Mouse (Mus musculus) c-Kit-positive CD71-negative TER-119-negative erythroid progenitor cells, embryonic 14.5 days (primary cell): ENCODE measurements at regions not wholly inside any gene's neighbourhood (a gene's known extent, or its start where the extent isn't known, plus 50 kb on each side); places are given as distances from the start of the nearest gene placed in this dataset.

Experiments used
- DNase-seq: peaks from one replicate; pipeline ENCODE4 v3.0.0-alpha.2; 2013; ENCODE audit warnings: low read depth

DNA sequence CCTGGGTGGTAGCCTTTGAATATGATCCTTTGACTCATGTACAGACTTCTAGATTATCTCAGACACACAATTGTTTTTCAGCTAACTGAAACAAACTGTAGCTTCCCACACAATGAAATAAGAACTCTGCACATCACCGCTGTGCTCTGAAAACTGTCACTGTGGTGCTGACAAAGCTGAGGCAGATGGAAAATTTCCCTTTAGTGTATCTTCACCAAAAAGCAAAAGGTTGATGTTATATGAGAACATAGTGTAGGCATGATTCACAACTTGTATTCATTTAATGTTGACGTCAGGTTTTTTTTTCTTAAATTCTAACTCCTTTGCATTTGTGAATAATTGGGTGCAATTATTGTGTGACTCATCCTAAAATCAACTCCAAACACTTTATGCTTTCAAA, 264.1 kb upstream of the Actbl2 start:
- no peak for DNase-seq

DNA sequence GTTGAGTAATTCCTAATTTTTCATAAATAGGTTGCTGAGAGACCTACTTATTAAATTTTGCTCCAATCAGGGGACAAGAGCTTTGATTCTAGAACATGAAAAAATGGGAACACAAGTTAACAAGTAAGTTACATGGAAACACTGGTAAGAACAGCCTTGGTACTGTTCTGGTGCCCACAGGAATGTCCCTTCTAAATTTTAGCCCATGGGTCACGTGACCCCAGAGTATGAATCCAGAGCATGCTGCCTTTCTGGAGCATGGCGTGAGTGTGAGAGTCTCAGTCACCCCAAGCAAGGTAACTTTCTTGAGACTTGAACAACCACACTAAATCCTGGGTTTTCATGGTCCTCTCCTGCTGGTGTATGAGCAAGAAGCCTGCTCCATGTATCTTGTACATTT, 263.7 kb upstream of the Actbl2 start:
- DNase-seq: no peak

DNA sequence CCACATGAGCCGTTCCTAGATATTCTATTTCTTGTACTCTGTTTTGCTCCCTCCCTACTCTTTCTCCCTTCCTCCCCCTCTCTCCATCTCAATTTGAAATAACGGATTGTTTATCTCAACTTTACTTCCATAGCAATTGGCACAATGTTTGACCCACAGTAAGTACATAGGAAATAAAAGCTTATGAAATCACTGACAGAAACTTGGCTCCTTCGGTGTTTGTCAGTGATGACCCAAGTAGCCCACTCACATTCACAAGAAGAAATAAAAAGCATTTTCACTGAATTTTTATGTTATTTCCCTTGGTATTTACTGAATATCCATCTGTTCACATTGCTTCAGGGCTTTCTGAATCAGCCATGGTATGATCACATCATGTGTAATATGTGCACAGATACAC, 260.2 kb upstream of the Actbl2 start:
- no peak for DNase-seq

DNA sequence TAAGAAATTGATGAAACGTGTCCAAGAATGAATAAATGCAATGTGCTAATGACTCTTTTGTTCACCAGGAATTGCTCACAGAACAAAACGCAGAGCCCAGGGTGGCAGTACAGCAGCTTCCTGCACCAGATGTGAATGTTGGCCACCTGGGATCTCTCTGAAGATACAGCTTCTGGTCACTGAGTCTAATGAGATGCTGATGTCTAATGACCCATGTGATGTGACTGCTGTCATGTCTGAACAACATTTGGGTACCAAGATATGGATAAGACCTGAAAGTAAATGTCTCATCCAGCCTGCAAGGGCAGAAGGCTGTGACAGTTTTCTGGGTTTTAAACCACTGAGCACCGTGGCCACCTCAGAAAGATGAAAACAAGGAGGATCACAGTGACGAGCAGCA, 252.1 kb upstream of the Actbl2 start:
- no peak for DNase-seq

DNA sequence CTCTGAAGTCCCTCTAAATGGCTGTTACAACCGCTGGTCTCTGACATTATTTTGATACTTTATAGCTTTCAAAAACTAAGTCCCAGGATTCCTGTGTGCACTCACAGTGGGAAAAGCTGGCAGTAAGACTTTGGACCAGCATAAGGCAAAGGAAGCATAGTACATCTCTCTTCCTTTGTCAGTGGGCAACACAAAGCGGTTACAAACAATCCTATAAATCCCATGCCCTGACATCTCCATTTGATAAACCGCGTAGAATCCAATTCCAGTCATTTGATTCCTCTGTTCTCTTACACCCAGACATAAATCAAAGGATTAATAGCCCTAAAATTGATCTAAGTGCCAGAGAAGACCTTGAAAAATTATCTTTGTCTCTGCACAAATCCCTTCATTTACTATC, 240.7 kb upstream of the Actbl2 start:
- no peak for DNase-seq

DNA sequence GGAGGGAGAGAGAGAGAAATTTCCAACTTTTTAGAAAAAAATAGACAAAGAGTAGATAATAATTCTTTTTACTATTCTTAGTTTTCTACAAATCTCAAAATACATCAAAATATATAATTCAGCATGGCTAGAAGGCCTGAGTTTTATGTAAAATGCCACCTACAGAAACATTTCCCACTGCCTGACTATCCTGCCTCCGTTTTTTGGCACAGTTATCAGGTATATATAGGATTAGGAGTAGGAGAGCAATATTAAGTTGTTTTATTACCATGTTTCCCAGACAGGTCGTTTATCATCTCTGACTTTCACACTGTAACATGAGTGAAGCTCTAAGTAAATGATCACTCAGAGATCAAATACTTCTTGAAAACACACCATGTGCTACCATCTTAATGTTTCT, 224.7 kb upstream of the Actbl2 start:
- no peak for DNase-seq

DNA sequence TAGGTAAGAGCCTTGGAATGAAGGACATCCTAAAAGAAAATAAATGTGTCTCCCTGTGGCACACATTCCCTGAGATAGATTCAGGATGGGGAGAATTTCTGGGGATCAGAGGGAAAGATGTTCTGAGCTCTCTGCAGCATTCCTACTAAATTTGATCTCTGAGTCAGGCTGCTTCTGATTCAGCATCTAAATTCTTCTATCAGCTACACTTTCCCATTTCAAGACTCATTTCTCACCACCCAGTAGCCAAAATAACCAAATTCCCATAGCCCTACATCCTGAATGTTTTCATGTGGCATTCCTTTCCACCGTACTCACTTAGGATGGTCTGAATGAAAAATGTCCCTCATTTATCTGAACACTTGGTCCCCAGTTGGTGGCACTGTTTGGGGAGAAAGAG, 223.2 kb upstream of the Actbl2 start:
- DNase-seq: no peak

DNA sequence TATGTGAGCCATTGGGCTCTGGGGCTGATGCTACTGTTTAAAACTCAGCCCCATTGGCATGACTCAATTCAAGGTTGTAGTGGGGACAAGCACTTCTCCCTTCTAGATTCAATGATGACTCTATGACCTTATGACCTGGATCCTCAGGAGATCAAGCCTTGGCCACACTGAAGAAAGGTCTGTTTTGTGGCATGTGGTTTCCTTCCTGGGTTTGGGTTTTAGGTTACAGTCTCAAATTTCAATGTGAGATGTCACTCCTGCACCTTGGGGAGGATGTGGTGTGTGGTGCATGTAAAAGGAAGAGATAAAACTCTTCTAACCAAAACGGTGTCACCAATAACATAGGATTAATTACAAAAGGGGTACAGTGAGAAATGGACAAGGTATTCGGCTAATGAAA, 211.2 kb upstream of the Actbl2 start:
- DNase-seq: peak; percentile 34

DNA sequence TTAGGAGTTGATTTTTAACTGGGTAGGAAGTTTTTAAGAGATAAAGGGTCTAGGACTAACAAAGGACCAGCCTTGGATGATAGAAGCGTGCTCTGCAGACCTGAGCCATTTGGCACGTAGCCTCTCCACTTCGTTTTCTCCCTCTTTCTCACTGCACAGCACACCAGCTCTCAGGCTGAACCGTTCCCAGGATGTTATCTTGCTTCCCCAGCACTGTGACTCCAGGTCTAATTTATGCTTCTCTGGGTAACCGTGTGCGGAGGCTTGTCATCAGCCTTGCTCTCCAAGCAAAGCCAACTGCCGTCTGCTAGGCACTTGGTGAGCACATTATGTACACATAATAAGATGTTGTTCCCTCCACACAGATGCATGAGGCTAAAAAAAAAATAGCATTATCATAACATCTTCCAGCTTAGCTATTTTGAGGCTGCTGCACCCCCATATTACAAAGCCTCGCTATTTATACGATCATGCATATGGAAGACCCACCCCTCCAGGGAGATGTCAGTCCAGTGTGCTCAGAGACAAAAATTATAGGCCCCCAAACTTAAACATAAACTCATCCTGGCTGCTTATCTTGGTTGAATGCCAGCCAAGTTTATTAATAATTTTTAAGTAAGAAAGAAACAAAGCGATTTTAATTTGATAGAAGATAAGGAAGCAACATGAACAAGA, 210.3 kb upstream of the Actbl2 start:
- DNase-seq: peak; percentile 43

DNA sequence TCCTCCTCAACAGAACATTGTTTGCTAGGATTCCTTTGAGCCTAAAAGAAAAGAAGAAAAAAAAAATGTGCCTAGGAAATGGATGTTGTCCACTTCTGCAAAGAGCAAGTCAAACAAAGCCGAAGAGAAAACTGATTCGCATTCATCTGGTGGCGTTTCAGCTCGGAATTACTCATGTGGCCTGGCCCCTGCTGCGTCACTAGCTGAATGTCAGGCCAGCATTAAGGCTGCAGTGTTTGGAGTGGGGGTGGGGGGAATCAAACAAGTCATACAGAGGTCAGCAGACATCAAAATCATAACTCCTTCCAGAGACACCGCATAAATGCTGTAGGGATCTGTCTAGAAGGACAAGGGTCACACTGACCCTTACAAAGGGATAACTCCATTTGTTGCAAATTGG, 204.7 kb upstream of the Actbl2 start:
- DNase-seq: no peak

DNA sequence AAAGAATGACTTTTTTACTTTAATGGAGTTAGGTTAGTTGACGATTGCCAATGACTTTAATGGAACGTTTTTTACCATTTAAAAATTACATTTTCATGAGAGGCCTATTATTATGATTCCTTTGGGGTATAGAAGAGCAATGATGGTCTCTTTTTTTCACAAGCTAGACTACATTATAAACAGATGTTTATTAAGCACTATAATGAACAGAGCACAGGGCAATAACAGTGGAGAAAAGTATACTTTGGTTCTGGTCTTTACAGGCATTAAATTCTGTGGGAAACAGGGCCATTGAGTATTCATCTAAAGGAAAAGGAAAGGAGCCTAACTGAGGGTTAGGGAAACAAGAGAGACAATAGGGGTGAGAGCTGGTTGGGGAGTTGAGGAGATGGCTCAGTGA, 199.0 kb upstream of the Actbl2 start:
- DNase-seq: no peak

DNA sequence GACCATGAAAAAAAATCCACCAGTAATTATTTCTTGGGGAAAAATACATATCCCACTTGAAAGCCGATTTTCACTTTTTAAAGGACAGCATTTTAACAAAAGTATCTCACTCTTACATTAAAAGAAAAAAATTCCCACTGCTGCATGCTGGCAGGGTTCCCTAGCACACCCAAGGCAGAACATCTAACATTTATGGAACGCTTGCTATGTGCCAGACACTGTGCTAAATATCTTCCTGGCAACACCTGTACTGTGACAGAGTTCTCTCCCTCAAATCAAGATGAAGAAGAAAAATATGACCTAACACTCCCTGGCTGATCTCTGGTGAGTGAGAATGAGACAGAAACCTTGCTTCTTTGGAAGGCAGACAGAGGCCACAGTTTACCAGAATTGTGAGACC, 167.1 kb upstream of the Actbl2 start:
- DNase-seq: no peak

DNA sequence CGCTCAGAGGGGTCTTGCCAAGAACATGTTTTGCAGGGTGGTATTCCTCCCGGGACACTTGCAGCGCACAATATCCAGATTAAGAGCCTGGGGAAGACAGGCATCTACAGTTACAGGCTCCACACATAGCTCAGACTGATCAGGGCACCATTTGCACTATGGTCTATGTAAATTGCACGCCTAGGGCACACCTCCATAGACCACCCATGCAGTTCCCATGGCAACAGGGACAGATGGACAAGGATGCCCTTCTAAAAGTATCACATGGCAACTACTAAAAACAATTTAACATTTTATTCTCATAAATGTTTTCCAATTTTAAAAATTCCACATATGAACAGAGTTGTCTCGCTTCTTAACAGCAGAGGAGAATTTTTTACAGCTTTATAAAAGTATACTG, 158.7 kb upstream of the Actbl2 start:
- DNase-seq: no peak

DNA sequence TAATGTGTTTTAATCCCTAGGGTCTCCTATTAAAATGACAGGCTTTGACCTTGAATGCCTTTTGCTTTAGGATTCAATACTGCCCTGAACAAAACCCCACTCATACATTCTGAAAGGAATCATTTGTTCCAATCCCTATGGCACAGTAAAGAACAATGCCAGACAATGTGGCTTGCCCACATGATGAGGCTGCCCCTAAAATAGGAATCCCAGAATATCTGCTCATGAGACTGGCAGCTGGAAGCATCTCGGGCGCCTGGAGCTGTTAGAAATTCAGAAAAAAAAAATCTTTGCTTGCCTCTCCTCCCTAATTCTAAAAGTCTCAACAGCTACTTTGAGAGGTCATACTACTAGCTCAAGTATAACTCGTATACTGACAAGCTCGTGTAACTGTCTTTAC, 157.5 kb upstream of the Actbl2 start:
- no peak for DNase-seq

DNA sequence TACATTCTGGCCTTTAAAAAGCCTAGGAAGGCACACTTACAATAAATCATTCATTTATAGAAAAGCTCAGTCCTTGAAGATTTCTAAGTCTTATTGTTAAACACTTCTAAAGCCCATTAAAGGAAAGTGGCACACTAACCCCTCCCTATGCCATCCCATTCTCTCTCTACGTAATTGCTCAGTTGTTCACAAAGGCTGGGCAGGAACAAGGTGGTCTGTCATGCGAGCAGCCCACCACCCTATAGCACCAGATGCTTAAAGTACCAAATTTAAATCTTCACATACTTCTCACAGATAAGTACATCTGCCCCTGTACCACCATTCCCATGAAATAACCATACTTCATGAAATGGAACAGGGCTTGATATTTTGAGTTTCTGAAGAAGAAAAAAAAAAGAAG, 156.1 kb upstream of the Actbl2 start:
- DNase-seq: no peak

DNA sequence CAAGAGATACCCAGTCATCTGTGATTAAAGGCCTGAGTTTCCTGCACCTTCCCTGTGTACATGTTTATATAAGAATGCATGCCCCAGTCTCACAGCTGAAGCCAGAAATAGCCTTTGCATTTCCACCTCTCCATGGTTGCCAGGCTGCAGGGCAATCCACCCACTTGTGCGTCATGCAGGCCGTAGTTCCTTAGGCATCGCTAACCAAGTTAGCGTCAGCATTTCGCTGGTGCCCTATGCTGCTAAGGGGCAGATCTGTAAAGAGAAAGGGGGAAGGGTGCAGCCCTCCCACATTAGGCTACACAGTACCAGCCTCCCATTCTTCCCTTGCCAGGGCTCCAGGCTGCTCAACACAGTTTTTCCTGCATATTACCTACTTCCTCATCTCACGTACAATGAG, 155.6 kb upstream of the Actbl2 start:
- DNase-seq: no peak

DNA sequence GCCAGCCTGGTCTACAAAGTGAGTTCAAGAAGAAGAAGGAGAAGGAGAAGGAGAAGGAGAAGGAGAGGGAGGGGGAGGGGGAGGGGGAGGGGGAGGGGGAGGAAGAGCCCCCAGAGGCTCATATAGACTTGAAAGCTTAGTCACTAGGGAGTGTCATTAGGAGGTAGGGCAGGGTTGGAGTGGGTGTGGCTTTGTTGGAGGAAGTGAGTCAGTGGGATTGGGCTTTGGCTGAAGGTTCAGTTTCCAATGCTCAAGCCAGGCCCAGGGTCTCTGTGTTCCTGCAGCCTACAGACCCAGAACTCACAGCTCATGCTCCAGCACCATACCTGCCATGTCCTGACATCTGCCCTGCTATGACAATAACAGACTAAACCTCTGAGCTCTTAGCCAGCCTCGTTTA, 154.4 kb upstream of the Actbl2 start:
- DNase-seq: no peak

DNA sequence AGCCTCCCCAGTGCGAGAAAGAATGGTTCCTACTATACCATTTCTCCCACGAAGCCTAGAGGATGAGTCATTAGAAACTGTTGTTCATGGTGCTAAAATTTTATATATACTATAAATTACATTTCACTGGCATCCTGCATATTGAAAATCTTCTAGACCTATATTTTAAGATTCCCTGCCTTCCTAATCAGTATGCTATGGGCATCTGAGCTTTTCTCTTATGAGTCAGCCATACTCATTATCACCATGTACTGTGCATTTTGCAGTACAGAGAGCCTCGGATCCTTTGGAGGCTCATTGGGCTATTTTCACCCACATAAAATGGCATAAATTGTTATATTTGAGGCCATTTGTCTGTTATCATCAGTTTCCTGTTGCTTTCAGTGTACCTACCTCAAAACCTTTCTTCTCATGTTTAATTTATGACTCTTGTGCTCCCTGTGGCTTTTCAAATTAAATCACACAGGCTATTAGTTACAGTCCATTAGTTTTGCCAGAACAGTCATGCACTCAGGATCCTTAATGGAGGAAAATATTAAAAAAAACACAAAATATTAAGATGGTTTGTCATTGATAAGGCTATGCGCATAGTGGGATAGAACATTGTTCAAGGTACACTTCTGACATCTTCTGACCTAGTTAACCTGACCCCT, 150.1 kb upstream of the Actbl2 start:
- no peak for DNase-seq

DNA sequence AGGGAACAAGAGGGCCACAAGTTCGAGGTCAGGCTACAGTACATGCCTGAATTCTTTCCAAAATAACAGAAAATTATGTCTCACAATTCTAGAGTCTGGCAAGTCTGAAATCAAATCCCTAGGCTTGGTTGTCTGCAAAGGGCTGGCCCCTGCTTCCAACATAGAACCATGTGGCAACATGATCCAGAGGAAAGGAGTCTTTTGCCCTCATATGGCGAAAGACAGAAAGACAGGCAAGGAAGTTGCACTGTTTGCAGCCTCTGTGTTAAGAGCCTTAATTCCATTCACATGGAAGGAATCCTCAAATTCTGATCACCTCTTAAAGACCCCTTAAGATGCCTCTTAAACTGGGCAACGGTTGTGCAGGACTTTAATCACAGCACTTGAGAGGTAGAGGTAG, 123.7 kb upstream of the Actbl2 start:
- DNase-seq: no peak

DNA sequence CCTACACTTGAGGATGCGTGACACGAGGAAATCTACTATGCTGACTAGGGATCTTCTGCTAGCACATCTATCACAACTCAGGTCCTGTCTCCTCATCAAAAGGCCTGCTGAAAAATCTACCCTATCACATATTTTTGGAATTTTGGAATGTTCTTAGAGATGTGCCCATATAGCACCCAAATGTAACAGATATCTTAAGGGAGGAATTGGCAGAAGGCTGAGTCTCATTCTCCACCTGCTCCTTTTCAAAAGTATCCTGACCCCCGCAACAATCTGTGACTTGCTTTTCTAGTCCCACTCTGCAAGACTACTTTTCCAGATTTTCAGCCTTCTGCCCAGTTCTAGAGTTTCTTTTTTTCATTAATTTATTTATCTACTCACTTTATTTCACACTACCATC, 118.4 kb upstream of the Actbl2 start:
- no peak for DNase-seq

DNA sequence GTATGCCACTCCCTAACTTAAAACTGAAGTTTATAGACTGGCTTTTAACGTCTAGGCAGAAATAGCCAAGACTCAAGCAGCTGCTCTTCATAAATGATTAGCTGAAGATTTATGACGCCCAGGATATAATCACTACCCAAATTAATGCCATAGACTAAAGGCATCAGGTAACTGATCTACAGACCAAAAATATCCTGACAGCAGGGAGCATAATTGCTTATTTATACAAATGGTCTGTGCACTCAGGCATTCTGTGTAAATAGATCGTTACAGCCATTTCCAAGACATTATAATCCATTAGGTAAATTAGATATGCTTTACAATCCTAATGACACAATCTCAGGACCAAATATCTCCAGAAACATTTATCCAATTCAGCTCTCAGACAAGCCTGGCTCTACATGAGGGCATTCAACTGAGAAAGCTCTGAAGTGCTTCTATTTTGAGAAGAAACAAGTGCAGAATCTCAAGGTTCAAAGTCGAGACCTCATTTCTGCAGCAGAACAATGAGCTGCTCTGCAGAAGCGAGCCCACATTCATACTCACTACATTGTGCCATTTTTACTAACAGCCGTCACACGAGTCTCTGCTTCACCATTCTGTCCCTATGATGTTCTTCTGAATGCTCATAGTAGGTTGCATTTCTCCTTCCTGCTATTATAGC, 111.9 kb upstream of the Actbl2 start:
- no peak for DNase-seq

DNA sequence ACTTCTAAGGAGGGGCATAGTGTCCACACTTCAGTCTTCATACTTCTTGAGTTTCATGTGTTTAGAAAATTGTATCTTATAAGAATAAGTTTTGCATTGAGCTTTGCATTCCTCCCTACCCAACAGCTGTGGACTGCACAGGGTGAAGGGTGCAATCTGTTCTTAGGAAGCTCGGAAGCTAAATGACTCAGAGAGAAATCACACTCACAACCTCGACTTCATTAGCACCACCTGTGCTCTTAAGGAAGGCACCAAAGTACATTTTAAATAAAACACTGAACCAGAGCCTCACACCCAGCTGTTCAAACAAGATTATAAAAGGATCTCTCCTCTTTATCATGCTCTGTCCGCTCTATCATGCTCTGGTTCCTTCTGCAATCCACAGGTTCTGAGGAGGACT, 110.1 kb upstream of the Actbl2 start:
- DNase-seq: no peak

DNA sequence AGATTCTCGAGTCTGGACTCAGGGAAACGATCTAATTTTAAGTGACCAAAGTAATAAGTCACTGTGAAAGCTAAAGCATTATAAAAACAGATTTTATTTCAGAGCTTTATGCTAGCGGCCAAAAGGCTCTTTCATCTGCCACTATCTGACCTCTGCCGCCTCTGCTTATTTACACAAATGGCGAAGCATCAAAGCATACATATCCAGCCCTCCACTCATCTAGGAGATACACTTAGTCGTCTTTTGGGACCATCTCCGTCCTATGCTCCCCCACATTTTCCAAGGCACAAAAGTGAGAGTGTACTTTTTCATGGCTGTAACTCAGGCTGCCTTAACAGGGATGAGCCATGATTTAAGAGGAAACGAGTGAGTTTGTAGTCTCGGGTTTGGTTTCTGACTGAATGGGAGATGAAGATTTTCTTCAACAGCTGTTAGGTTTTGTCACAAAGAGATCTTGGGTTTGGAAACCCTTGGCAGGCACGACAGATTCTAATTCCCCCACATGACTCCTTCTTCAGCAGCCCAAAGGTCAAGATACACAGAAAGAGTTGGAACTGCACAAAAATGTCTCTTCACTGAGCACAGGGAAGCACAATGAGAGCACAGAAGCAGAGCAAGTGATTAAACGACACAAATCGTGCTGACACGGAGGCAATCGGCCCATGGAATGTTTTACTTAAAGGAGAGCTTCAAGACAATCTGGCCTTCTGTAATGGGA, 96.7 kb upstream of the Actbl2 start:
- no peak for DNase-seq
